Mouse (Mus musculus): ENCODE data around the gene Olfr346. TPM values are rescaled to one million over a fixed set of nuclear protein-coding genes. Genes with fewer than 3 reads are reported as not detected.

Olfr346 gene
- not detected in 2 replicates for polyA plus RNA-seq (2015; fragmentation: Nextera tagmentation; extraction: Ambion mirVana)

- H3K27me3 ChIP-seq (ENCODE audit: control insufficient read depth, insufficient read depth, low read length) = no peaks in the 10 kb centered on the region
- no peak within 1 kb of the TSS for H3K4me3 ChIP-seq (ENCODE audit: low read depth, low read length)
- H3K4me2 ChIP-seq (replicated peaks; ENCODE audit: low read depth) = no peak within 1 kb of the TSS
- H3K4me1 ChIP-seq (replicated peaks; ENCODE audit: control insufficient read depth, insufficient read depth) = no peaks in the 10 kb centered on the region
- H3K36me3 ChIP-seq (ENCODE audit: control insufficient read depth, insufficient read depth, low read length) = no peaks in the 10 kb centered on the region
- no peak within 1 kb of the TSS for H3K27ac ChIP-seq (replicated peaks)
- H3K9ac ChIP-seq (ENCODE audit: low read length) = no peak within 1 kb of the TSS
- H3K9me3 ChIP-seq (ENCODE audit: control insufficient read depth, low read length) = no peaks in the 10 kb centered on the region
- DNase-seq (ENCODE audit: low spot score) = no peak
- no peak for TF ChIP-seq CTCF (IDR thresholded peaks at IDR 0.05; ENCODE audit: low read depth)
- no peak for TF ChIP-seq EP300 (optimal IDR thresholded peaks at IDR 0.05)
- WGBS = 79% methylated on average over 1 of the region's 1 CpGs
- ATAC-seq (ENCODE audit: low FRiP score, low TSS enrichment) = no peak
These were observed at the start of gene Olfr346 for GRCm38 (mm10) chr2:36685488-36685887. Gene Olfr346, plus strand, starts transcription at chr2:36685788.

DNA sequence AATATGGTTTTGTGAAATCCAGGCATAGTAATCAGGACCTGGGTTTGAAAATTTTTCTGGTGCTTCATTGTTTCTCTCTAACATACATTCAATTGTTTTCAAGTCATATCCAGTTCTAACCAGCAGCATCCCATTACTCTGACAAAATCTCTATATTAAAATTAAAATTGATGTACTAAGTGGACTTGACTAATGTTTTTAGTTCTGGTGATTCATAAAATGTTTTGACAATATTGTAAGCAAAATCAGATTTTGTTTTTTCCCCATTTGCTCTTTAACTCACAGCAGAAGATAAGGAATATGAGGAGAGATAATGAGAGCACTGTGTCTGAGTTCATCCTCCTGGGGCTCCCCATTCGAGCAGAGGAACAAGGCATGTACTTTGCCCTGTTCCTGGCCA, 45.8 kb upstream of the Olfr346 start, which contains the start of gene Olfr345:
Gene Olfr345, plus strand, starts transcription at position 301 of the 400 bp plus-strand sequence.
- Histone ChIP-seq H3K4me1 (replicated peaks; ENCODE audit: control insufficient read depth, insufficient read depth) (no peaks in the 10 kb centered on the region), H3K27ac (replicated peaks) (no peak within 1 kb of the TSS), H3K9ac (ENCODE audit: low read length) (no peak within 1 kb of the TSS), H3K9me3 (ENCODE audit: control insufficient read depth, low read length) (no peaks in the 10 kb centered on the region), H3K36me3 (ENCODE audit: control insufficient read depth, insufficient read depth, low read length) (no peaks in the 10 kb centered on the region), H3K4me2 (replicated peaks; ENCODE audit: low read depth) (no peak within 1 kb of the TSS), H3K27me3 (ENCODE audit: control insufficient read depth, insufficient read depth, low read length) (no peaks in the 10 kb centered on the region), H3K4me3 (ENCODE audit: low read depth, low read length) (no peak within 1 kb of the TSS)
- TF ChIP-seq CTCF (IDR thresholded peaks at IDR 0.05; ENCODE audit: low read depth) = no peak
- no peak for TF ChIP-seq EP300 (optimal IDR thresholded peaks at IDR 0.05)
- DNase-seq (ENCODE audit: low spot score) (no peak), ATAC-seq (ENCODE audit: low FRiP score, low TSS enrichment) (no peak)
- WGBS = 79% methylated on average over 1 of the region's 1 CpGs

- no peaks in the 10 kb centered on the region for H3K9me3 ChIP-seq (ENCODE audit: control insufficient read depth, low read length)
These were observed 46.0 kb downstream of the Olfr346 start, which contains the start of gene Olfr347 for GRCm38 (mm10) chr2:36731602-36732001. Gene Olfr347, plus strand, starts transcription at chr2:36731902.

DNA sequence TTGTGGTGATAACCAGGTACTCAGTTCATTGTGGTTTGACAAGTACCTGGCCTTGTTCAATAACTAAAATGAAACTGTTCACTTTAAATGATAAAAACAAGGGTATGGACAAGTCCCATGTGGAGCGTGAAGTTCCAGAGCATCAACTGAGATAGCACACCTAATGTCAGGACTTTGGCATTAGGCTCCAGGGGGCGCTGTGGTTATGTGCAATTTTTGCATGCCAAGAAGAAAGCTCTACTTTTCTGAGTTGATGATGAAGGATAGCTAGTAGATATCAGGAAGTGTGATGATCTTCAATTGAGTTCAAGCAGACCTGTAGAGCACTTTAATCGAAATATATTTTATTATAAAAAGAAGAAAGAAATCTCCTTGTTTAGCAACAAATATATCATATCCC, 50.6 kb downstream of the Olfr346 start:
- 56% methylated on average over 3 of the region's 3 CpGs for WGBS
- ATAC-seq (ENCODE audit: low FRiP score, low TSS enrichment) (no peak), DNase-seq (ENCODE audit: low spot score) (no peak)
- Histone ChIP-seq H3K4me3 (ENCODE audit: low read depth, low read length) (no peak overlapping the region), H3K9ac (ENCODE audit: low read length) (no peak overlapping the region), H3K9me3 (ENCODE audit: control insufficient read depth, low read length) (no peaks in the 10 kb centered on the region), H3K4me1 (replicated peaks; ENCODE audit: control insufficient read depth, insufficient read depth) (no peaks in the 10 kb centered on the region), H3K36me3 (ENCODE audit: control insufficient read depth, insufficient read depth, low read length) (no peaks in the 10 kb centered on the region), H3K27me3 (ENCODE audit: control insufficient read depth, insufficient read depth, low read length) (no peaks in the 10 kb centered on the region), H3K27ac (replicated peaks) (no peak overlapping the region), H3K4me2 (replicated peaks; ENCODE audit: low read depth) (no peak overlapping the region)
- no peak for TF ChIP-seq EP300 (optimal IDR thresholded peaks at IDR 0.05)

More at GRCm38 (mm10) chr2:36731602-36732001, 46.0 kb downstream of the Olfr346 start, which contains the start of gene Olfr347:
- Histone ChIP-seq H3K4me3 (ENCODE audit: low read depth, low read length) (no peak within 1 kb of the TSS), H3K27ac (replicated peaks) (no peak within 1 kb of the TSS), H3K4me1 (replicated peaks; ENCODE audit: control insufficient read depth, insufficient read depth) (no peaks in the 10 kb centered on the region), H3K4me2 (replicated peaks; ENCODE audit: low read depth) (no peak within 1 kb of the TSS), H3K27me3 (ENCODE audit: control insufficient read depth, insufficient read depth, low read length) (no peaks in the 10 kb centered on the region), H3K9ac (ENCODE audit: low read length) (no peak within 1 kb of the TSS), H3K36me3 (ENCODE audit: control insufficient read depth, insufficient read depth, low read length) (no peaks in the 10 kb centered on the region)
- DNase-seq (ENCODE audit: low spot score) (no peak), ATAC-seq (ENCODE audit: low FRiP score, low TSS enrichment) (no peak)
- TF ChIP-seq CTCF (IDR thresholded peaks at IDR 0.05; ENCODE audit: low read depth) (no peak), EP300 (optimal IDR thresholded peaks at IDR 0.05) (no peak)

Other genes with a start within 250 kb of the Olfr346 start
- gene Olfr340, start 233.2 kb upstream of the Olfr346 start, polyA plus RNA-seq (2015; fragmentation: Nextera tagmentation; extraction: Ambion mirVana) = not detected in 2 replicates
- 0.04 TPM in 1 of 2 replicates, not detected in the other for gene Olfr341, start 203.3 kb upstream of the Olfr346 start, polyA plus RNA-seq (2015; fragmentation: Nextera tagmentation; extraction: Ambion mirVana)
- not detected in 2 replicates for gene Olfr342, start 160.8 kb upstream of the Olfr346 start, polyA plus RNA-seq (2015; fragmentation: Nextera tagmentation; extraction: Ambion mirVana)
- 0.04 TPM in 1 of 2 replicates, not detected in the other for gene Olfr344, start 119.1 kb upstream of the Olfr346 start, polyA plus RNA-seq (2015; fragmentation: Nextera tagmentation; extraction: Ambion mirVana)
- gene Olfr345, start 45.7 kb upstream of the Olfr346 start, polyA plus RNA-seq (2015; fragmentation: Nextera tagmentation; extraction: Ambion mirVana) = not detected in 2 replicates
- gene Olfr347, start 46.1 kb downstream of the Olfr346 start, polyA plus RNA-seq (2015; fragmentation: Nextera tagmentation; extraction: Ambion mirVana) = not detected in 2 replicates
- not detected in 2 replicates for gene Olfr348, start 98.5 kb downstream of the Olfr346 start, polyA plus RNA-seq (2015; fragmentation: Nextera tagmentation; extraction: Ambion mirVana)
- gene Olfr50, start 104.8 kb downstream of the Olfr346 start, polyA plus RNA-seq (2015; fragmentation: Nextera tagmentation; extraction: Ambion mirVana) = not detected in 2 replicates
- not detected in 2 replicates for gene Olfr3, start 131.2 kb downstream of the Olfr346 start, polyA plus RNA-seq (2015; fragmentation: Nextera tagmentation; extraction: Ambion mirVana)
- gene Olfr350, start 160.5 kb downstream of the Olfr346 start, polyA plus RNA-seq (2015; fragmentation: Nextera tagmentation; extraction: Ambion mirVana) = not detected in 2 replicates
- gene Olfr351, start 176.9 kb downstream of the Olfr346 start, polyA plus RNA-seq (2015; fragmentation: Nextera tagmentation; extraction: Ambion mirVana) = not detected in 2 replicates
- not detected in 2 replicates for gene Olfr352, start 182.7 kb downstream of the Olfr346 start, polyA plus RNA-seq (2015; fragmentation: Nextera tagmentation; extraction: Ambion mirVana)
- not detected in 2 replicates for gene Olfr353, start 207.1 kb downstream of the Olfr346 start, polyA plus RNA-seq (2015; fragmentation: Nextera tagmentation; extraction: Ambion mirVana)
- gene Olfr354, start 219.9 kb downstream of the Olfr346 start, polyA plus RNA-seq (2015; fragmentation: Nextera tagmentation; extraction: Ambion mirVana) = 0.05 TPM in 1 of 2 replicates, not detected in the other
- gene Olfr355, start 243.1 kb downstream of the Olfr346 start, polyA plus RNA-seq (2015; fragmentation: Nextera tagmentation; extraction: Ambion mirVana) = not detected in 2 replicates

Measured in stomach, postnatal 0 days (tissue).